Mouse (Mus musculus) retina, postnatal 7 days (tissue): ENCODE data around the gene Meltf.
"Not testable (repeated sequence)": the region's sequence is repeated elsewhere in the genome, so short reads cannot be mapped to it uniquely, and the experiment has no call there.

Source experiments
- DNase-seq: peaks from one replicate; pipeline ENCODE4 v3.0.0-alpha.2; 2012; ENCODE audit warnings: low read depth, low spot score

Meltf gene

DNA sequence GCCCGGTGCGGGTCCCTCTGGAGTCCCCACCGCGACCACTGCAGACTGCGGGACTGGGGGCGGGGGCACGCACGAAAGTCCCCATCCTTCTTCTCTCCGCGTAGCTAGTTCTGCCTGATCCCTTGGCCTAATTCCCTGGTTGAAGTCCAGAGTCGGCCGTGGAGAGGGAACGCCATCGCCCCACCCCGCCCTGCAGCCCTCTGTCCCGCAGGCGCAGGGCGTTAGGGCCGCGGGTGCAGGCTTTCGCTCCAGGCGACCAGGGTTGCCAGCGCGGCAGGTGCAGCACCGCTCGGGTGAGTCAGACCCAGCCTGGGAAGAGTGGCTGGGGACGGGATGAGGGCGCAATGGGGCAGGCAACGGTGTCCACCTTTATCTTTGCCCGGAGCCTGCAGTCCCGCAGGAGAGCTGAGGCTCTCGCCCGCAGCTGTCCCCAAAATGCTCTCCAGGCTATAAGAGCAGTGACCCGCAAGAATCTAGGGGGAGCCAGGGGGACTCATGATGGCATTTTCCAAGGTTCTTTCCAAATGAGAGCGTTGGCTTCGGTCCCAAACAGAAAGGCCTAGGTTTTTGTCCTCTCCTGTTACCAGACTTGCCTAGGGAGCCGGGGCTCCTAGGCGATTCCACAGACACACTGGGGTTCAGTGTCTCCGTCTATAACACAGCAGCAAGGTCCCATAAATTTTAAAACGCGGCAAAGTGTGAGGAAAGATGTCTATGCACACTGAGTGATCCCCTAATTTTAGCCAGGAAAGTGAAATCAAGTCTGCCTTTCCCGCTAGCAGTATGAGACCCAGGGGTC, 55.3 kb downstream of the Meltf start, which contains the start of gene Pigz:
Pigz (plus strand) TSS at position 101 of the 799 bp plus-strand sequence.
- no peak for DNase-seq

DNA sequence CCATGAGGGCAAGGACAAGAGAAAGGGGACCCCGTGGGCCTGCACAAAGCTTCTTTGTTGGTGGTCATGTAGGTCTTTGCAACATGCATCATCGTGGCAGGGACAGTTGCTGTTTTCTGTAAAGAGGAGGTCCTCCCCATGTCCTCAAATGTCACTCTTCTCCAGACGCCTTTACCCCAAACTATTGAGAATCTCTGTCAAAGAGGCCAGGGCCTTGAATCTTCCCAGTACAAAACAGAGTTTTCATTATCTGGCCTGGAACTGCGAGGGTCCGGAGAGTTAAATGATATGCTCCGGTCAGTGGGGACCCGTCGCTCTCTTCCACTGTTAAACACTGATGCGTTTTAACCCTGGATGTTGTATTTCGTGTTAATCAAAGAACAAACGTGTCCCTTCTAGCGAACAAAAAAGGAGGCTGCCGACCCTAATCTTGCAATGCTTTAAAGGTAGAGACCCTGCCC, 56.0 kb downstream of the Meltf start:
- no peak for DNase-seq

GRCm38 (mm10) chr16:31935091-31935979, 56.7 kb downstream of the Meltf start:
- DNase-seq = no peak

GRCm38 (mm10) chr16:31936568-31936967, 58.0 kb downstream of the Meltf start:
- no peak for DNase-seq

DNA sequence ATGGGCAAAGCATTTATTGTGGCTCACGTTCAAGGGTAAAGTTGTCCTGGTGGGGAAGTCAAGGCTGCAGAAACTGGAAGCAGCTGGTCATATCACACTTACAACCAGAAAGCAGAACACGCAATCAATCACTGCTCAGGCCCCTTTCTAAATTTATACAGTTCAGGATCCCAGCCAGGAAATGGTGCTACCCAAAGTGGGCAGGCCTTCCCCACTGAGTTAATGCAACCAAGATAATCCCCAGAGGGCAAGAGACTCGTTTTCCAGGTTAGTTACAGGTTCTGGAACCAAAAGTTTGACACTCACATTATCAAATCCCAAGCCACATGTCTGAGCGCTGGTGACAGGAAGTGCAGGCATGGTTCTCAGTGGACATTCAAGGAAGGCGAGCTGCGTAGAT, 60.2 kb downstream of the Meltf start:
- DNase-seq = no peak

- DNase-seq = no peak
These were observed 62.0 kb downstream of the Meltf start for GRCm38 (mm10) chr16:31940586-31940985.

DNA sequence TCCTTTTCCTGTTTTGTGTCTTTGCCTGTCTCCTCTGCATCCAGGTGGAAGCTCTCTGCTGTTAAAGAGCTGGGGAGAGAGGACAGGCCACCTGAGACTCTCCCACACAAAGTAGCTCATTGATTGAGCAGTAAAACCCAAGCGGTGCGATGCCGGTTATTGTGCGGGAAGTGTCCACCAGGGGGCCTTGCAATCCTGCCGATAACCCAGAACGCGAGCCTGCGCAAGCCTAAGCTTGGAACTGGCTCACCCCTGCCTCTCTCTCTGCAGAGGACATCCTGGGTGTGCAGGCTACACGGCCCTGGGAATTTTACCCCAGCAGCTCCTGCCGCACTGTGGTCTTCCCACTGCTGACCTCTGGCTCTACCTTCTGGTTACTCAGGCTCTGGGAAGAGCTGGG, 65.4 kb downstream of the Meltf start:
- DNase-seq = peak; percentile 56

DNA sequence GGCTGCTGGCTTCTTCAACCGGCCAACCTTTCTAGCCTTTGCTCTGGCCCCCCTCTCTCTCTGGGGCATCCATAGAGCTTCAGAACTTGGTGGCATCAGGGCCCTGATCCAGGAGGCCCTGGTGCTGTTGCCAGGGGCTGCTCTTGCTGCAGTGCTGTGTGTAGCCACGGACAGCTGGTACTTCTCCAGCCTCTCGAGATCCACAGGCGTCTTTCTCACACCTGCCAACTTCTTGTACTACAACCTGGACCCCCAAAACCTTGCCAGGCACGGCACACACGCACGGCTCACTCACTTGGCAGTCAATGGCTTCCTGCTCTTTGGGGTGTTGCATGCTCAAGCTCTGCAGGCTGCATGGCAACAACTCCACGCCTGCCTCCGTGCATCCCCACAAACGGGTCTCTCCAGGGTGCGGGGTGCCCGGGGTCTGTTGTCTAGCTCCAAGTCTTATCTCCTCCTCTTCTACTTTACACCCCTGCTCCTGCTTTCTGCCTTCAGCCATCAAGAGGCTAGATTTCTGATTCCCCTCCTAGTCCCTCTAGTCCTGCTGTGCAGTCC, 66.2 kb downstream of the Meltf start:
- no peak for DNase-seq

GRCm38 (mm10) chr16:31945372-31945771, 66.8 kb downstream of the Meltf start:
- DNase-seq = no peak

DNA sequence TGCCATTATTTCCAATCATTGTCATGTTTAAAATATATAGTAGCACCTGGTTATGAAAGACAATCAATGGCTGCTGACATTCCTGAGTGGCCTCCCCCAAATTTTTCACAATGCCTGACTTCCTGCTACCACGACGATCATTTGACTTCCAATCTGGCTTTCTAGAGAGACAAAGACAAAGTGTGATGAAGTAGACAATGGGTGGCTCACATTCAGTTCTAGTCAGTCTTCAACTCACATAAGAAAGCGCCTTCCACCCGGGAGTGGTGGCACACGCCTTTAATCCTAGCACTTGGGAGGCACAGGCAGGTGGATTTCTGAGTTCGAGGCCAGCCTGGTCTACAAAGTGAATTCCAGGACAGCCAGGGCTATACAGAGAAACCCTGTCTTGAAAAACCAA, 67.4 kb downstream of the Meltf start:
- DNase-seq = not testable (repeated sequence)

GRCm38 (mm10) chr16:31947333-31947732, 68.7 kb downstream of the Meltf start:
- no peak for DNase-seq

- DNase-seq = no peak
These were observed 69.3 kb downstream of the Meltf start for GRCm38 (mm10) chr16:31947901-31948316.

DNA sequence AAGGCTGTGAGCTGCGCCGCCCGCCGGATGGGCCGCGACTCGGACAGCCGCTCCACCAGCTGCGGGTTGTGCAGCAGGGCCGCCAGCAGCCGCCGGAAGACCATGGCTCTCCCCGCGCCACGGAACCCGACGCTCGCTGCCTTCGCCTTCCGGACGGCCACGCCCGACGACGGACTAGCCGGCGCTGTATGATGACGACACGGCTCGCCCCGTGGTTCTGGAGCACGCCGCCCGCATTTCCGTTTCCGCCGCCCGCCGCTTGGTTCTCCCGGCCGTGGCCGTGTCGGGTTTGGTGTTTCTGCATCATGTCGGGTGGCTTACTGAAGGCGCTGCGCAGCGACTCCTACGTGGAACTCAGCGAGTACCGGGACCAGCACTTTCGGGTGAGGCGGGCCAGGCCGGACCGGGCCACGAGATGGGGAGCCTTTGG, 69.8 kb downstream of the Meltf start, which contains the start of the genes 0610012G03Rik and Ncbp2:
0610012G03Rik (minus strand) TSS at position 150 of the 430 bp plus-strand sequence.
Ncbp2 (plus strand) TSS at position 169 of the 430 bp plus-strand sequence.
- DNase-seq = peak; percentile 91
